Mouse (Mus musculus) erythroid progenitor cell, adult 5-6 weeks (primary cell): Measurements from ENCODE around the gene Traf6. TPM values are rescaled to one million over a fixed set of nuclear protein-coding genes. Genes with fewer than 3 reads are reported as not detected.
"Not testable (repeated sequence)": the region's sequence is repeated elsewhere in the genome, so short reads cannot be mapped to it uniquely, and the experiment has no call there.

Experiments used
- ATAC-seq: replicated peaks from 2 replicates; pipeline ENCODE4 v1.8.0; 2016; ENCODE audit warnings: moderate number of reproducible peaks, mild to moderate bottlenecking, moderate TSS enrichment, inconsistent platforms; ENCODE audit not compliant: poor library complexity, low FRiP score, severe bottlenecking
- total RNA-seq, 2 experiments: library from RNA; stranded (forward) in 1 of 2; stranded (reverse) in 1 of 2; fragments of 150-400 nt in 1 of 2; fragments of 186-747, 209-891 nt in 1 of 2; gene quantifications; 2 replicates each; pipeline versions ENCODE4 v1.2.3 to v1.2.4; 2015 to 2017; ENCODE audit warnings: low replicate concordance in 2 of 2

Traf6 gene
- total RNA-seq, 2 experiments from 2014 or later: 4.0 to 9.6 TPM

DNA sequence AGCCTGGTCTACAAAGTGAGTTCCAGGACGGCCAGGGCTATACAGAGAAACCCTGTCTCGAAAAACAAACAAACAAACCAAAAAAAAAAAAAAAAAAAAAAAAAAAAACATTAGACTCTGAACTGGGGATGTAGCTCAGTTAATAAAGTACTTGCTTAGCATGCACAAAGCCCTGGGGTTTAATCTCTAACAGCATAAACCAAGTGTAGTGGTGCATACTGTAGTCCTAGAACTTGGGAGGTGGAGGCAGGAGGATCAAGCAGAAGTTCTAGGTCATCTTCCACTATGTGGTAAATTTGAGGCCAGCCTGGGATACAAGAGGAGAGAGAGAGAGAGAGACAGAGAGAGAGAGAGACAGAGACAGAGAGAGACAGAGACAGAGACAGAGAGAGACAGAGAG is 67.4 kb downstream of the Traf6 start:
- not testable (repeated sequence) for ATAC-seq

- no peak for ATAC-seq
Observed at GRCm38 (mm10) chr2:101746537-101746936, 68.3 kb downstream of the Traf6 start.

Other genes starting within 250 kb of the Traf6 start
- 1.8 and 9.6 TPM in 2 replicates for gene Rag2, start 53.7 kb upstream of the Traf6 start, total RNA-seq (2015; ENCODE audit: low replicate concordance)
- gene Rag2, start 53.7 kb upstream of the Traf6 start, total RNA-seq (2017; ENCODE audit: low replicate concordance): 1.3 and 1.8 TPM in 2 replicates
- gene Rag1, start 28.9 kb upstream of the Traf6 start, total RNA-seq (2015; ENCODE audit: low replicate concordance): 9.7 and 13.4 TPM in 2 replicates
- gene Rag1, start 28.9 kb upstream of the Traf6 start, total RNA-seq (2017; ENCODE audit: low replicate concordance): 9.8 and 10.7 TPM in 2 replicates
- 9.6 and 17.7 TPM in 2 replicates for gene B230118H07Rik, start 28.9 kb upstream of the Traf6 start, total RNA-seq (2015; ENCODE audit: low replicate concordance)
- gene B230118H07Rik, start 28.9 kb upstream of the Traf6 start, total RNA-seq (2017; ENCODE audit: low replicate concordance): 6.2 and 10.4 TPM in 2 replicates
- gene Prr5l, start 204.6 kb downstream of the Traf6 start, total RNA-seq (2015; ENCODE audit: low replicate concordance): 1.4 TPM in 1 of 2 replicates, not detected in the other
- not detected in 2 replicates for gene Prr5l, start 204.6 kb downstream of the Traf6 start, total RNA-seq (2017; ENCODE audit: low replicate concordance)
- gene Commd9, start 207.8 kb downstream of the Traf6 start, total RNA-seq (2015; ENCODE audit: low replicate concordance): 2.2 and 8.8 TPM in 2 replicates
- 13.9 TPM in 1 of 2 replicates, not detected in the other for gene Commd9, start 207.8 kb downstream of the Traf6 start, total RNA-seq (2017; ENCODE audit: low replicate concordance)